Mouse (Mus musculus): ENCODE results near the gene Olfr2.
"Not testable (repeated sequence)": the region's sequence is repeated elsewhere in the genome, so short reads cannot be mapped to it uniquely, and the experiment has no call there.

Olfr2 gene

DNA sequence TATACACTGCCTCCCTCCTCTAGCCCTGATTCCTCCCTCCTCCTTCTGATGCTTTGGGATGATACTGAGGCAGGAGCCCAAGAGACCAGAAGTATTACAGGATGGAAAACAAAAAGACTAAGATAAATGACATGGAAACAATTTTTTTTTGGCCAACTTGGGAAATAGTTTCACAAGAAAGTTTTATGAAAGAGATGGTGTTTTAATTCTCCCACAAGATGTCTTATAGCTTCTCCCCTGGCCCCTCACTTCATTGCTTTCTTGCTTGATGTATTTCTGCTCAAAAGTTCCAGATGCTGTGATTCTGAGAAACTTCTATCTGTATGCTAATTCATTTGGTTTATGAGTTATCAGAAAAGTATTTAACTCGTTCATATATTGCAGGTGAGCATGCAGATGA is at the start of gene Olfr2:
TSS of gene Olfr2 (minus strand) at position 101 of the 400 bp plus-strand sequence.
- no peak for DNase-seq

DNA sequence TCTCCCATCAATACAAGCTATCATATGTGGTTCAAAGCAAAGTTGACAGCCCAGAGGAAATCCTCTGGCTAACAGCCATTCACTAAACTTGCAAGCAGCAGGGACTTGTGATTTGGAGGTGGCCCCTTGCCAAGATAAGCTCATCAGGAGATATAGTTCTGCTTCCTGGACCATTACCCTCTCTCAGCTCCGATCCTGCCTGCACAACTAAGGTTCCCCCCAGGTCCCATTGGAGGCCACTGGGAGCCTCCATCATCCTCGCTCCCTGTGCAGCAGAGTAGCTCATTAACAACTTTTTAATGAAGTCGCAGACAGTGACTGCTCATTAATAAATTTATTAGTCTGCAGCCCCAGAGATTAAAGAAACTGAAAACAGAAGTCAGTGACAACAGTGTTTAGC is 41.7 kb upstream of the Olfr2 start:
- no peak for DNase-seq

DNA sequence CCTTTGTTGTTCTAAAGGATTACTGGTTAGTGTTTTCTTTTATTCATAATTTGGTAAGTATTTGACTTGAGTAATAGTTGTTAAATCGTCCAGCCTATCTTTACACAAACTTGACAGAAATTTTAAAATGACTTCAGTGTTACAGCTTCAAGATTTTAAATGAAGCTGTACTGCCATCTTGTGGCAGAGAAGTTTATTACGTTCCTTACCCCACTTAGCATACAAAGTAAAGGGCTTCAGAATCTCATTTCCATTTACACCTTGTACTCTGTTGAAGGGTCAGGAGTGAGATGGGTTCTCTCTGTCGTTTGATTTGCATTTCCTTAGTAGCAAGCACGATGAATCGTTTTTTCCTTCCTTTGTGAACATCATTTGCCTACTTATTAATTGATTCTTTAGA is 40.0 kb upstream of the Olfr2 start:
- DNase-seq = peak; percentile 50

DNA sequence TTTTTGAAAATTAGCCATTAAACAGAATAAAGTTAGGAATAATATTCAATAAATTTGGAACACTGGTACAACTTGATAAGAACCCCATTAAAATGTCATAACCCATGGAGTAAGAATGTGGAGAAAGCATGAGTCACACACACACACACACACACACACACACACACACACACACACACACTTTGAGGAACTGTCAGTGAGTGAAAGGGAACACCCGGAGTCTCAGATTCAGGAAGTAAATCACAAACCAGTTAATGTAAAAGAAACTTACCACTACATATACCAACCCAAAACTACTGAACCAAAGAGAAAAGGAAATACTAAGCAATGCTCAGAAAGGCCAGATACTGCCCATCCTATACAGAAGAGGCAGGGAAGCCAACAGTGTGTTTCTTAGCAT is 38.5 kb upstream of the Olfr2 start:
- no peak for DNase-seq

DNA sequence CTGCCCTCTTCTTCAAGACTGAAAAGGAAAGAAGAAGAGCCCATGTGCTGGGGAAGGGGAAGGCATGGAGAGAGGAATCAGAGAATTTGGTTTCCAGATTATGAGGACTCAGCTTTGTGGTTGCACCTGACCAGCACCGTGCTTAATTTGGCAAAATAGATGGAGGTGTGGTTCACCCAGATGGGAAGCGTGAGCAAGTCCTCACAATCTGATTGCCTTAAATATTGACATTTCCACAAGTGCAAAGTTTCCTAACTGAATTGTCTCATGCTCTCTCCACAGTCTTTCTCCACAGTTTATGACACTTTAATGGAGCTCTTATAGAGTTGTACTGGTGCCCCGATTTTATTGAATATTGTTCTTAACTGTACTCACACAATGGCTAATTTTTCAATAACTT is 37.3 kb upstream of the Olfr2 start:
- no peak for DNase-seq

DNA sequence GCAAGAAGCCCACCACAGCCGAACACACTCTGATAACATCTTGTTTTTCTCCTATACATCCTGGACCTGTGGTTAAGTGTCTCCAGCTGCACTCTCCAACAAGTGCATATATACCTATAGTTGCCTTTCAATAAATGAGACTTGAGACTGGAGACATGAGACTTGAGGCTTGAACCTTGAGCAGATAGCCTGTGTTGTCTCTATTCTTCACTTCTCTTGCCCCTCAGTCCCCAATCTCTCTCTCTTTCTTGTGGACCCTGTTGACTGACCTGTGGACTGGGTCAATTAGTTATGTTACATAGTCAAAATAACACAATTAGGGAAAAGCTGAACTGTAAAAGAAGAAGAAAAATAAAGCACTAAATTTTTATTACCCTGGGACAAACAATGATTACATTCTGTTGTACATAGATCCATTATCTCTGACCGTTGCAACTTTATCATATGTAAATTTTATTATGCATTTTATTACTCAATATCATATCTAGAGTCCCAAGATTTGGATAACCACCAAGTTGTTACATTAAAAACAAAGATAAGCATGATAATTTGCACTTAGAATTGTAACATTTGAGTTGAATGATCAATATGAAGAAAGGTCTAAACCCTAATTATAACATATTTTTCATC is 34.2 kb upstream of the Olfr2 start:
- no peak for DNase-seq

DNA sequence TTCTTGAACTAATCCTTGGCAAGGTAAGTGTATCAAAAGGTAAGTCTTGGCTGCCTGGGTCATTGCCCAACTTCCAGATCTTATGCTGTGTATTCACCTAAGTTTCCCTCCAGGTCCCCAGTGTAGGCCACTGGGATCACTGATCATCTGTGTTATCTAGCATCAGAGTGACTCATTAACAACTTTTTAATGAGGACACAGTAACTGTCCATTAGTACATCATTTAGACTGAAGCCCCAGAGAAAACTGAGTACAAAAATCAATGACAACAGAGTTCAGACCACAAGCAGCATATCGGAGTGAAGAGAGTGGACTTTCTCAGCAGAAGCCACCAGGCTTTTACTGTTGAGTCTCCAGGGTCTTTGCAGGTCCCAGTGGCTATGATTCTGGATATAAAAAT is 25.0 kb upstream of the Olfr2 start, which contains the start of gene Olfr713:
TSS of gene Olfr713 (plus strand) at position 301 of the 400 bp plus-strand sequence.
- no peak for DNase-seq

DNA sequence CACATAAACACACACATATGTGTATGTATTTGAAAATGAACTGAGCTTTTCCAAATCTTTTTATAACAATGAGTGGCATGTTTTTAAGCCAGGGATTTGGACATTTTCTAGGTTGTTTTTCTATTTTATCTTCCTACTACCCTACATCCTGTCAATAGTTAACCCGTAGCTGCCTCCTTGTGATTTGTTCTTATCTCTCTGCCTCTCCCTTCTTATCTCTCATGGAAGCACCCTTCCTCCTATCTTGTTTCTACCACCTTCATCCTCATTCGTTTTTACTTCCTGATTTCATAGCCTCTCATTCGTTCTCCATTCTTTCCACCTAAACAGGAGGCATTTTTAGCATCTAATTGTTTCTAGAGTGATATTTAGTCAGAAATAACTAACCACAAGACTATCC is 1.7 kb downstream of the Olfr2 start:
- DNase-seq = no peak

DNA sequence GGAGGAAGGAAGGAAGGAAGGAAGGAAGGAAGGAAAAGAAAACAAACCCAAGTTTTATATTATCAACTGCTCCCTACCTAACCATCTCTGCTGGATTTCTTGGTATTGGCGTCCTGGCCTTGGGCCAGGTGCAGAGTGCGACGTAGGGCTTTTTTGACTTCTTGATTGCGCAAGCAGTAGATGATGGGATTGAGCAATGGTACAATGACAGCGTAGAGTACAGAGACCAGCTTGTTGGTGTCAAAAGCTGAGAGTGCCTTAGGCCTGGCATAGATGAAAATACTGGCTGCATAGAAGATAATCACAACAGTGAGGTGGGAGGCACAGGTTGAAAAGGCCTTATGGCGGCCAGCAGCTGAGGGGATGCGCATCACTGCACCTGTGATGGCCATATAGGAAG is 5.1 kb downstream of the Olfr2 start:
- no peak for DNase-seq

DNA sequence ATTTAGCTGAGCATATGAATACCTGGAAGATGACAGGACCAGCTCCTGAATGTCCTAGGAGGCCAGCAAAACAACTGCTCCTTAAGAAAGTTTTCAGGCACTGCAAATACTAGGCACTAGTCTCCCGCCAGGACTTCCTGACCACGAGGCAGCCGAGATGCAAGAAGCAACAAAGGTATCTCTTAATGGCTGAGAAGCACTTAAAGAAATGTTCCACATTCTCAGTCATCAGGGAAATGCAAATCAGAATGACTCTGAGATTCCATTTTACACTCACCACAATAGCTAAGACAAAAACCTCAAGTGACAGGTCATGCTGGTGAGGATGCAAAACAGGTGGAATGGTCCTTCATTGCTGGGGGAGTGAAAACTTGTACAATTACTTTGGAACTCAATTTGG is 20.6 kb downstream of the Olfr2 start:
- no peak for DNase-seq

DNA sequence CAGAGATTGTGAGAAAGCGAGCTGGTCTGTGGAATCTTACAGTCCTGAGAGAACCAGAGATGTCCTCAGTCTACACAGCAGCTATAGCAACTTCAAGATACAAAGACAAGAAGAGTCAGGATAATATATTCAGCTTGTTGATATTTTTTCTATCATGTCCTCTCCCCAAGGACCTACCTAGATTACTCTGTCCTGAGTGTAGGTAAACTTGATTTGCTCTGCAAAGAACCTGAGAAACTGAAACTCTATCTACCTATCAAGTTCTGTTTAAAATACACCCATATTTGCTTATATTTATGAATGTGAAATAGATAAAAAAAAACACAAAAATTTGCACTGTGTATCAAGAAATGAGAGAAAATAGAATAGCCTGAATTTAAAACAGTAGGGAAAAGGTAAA is 30.5 kb downstream of the Olfr2 start, which contains the start of gene Olfr711:
TSS of gene Olfr711 (minus strand) at position 101 of the 400 bp plus-strand sequence.
- no peak for DNase-seq

DNA sequence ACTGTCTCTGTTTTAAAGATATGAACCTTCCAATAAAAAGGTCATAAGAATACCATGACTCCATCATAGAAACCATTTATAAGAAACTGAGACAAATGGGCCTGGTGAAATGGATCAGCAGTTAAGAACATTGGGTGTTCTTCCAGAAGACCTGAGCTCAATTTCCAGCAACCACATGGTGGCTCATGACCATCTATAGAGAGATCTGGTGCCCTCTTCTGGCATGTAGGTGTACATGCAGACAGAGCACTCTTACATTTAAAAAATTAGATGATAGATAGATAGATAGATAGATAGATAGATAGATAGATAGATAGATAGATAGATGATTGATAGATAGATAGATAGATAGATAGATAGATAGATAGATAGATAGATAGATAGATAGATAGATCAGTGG is 38.4 kb downstream of the Olfr2 start:
- DNase-seq = not testable (repeated sequence)

DNA sequence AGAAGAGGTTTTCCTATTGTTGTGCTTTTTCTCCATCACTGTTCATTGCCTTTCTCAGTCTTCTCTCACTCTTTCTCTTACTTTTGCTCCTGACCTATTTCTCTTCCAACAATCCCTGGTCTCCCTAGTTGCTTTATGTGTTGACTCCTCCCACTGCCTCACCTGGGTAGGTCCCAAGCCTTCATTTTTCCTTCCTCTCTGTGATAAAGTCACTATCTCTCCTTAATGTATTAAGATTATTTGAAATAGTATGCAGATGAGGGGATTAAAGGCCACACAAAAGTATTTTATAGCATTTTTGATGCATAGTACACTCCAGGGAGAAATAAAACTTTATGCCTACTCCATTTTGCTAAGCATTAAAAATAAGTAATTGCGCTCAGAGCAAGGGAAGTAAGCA is 42.0 kb downstream of the Olfr2 start, which contains the start of gene Olfr6:
TSS of gene Olfr6 (minus strand) at position 101 of the 400 bp plus-strand sequence.
- DNase-seq = no peak

DNA sequence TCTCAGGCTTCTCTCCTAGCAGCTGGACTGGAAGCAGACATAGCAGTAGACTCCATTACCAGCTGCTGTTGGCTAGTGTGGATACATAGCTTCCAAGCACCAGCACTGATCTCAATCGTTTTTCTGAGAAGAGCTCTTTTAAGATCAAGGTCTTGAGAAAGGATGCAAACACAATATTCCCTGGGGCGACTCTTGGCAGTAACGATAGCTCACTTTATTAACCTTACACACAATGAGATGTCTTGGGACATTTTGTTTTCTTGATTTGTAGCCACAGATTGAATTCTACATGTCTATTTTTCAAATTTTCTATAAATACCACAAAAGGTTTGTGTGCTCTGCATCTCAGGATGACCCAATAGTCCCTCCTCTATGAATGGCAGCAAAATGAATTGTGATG is 57.7 kb downstream of the Olfr2 start, which contains the start of gene Olfr710:
TSS of gene Olfr710 (minus strand) at position 101 of the 400 bp plus-strand sequence.
- no peak for DNase-seq
